Mouse (Mus musculus): ENCODE results near the gene Brix1. TPM values are rescaled to one million over a fixed set of nuclear protein-coding genes. Genes with fewer than 3 reads are reported as not detected.
"Not testable (repeated sequence)": the region's sequence is repeated elsewhere in the genome, so short reads cannot be mapped to it uniquely, and the experiment has no call there.

Brix1 gene
- 61.3 and 66.5 TPM in 2 replicates for polyA plus RNA-seq (2014; fragmentation: Nextera tagmentation; extraction: Ambion mirVana)

DNA sequence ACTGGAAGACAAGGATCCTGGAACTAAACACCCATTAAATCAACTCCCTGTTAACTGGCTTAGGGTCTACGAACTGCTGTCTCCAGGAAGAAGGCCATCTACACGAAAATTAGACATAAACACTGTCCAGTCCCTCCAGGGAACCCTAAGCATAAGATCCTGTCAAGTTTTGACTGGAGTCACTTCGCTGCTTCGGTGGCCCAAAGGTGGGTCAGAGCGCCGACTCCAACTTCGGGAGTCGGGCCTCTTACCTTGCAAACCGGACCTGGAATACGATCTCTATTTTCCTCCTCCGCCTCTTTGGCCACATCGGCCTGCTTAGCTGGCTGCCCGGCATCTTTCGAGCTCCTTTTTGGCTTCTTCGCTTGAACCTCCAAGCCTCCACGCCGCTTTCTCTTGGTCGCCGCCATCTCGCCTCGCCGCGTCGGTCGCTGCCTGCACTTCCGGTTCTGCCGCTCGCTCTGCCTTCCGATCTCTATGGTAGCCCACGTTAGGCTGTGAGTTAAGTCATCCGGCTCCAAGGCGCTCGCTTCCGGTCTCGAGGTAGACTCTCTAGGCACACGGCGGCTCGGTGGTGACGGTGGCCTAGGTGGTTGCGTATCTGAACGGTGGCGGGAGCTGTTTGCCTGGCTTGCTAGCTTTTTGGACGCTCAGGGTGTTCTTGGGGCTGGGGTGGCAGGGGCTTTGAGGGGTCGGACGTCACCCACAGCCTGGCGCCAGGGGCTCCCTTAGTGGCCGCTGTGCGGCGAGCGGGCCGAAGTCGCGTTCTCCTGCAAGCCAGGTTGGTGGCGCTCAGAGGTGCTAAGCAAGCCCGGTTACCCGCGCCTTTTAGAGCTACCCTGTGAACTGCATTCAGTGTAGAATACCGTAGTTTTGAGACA lies at the start of gene Brix1, which contains the start of gene Rad1:
Gene Brix1 (minus strand): TSS at position 464 of the 881 bp plus-strand sequence.
Gene Rad1 (plus strand): TSS at position 535 of the 881 bp plus-strand sequence.
- Histone ChIP-seq H3K27ac (peak within 1 kb of the TSS; percentile 75), H3K27me3 (ENCODE audit: control insufficient read depth, insufficient read depth, low read length) (no peaks in the 10 kb centered on the region), H3K36me3 (replicated peaks; ENCODE audit: control insufficient read depth, insufficient read depth) (peaks cover 32% of the 10 kb centered on the region), H3K9me3 (ENCODE audit: control insufficient read depth, low read length) (no peaks in the 10 kb centered on the region), H3K4me1 (replicated peaks; ENCODE audit: control insufficient read depth, insufficient read depth, low read length) (peaks cover 20% of the 10 kb centered on the region), H3K4me3 (replicated peaks; ENCODE audit: low read length) (peak within 1 kb of the TSS; percentile 82), H3K4me2 (replicated peaks) (peak within 1 kb of the TSS; percentile 78), H3K9ac (peak within 1 kb of the TSS; percentile 80)
- ATAC-seq (ENCODE audit: low FRiP score), result peak; percentile 100
- DNase-seq (ENCODE audit: low spot score), result peak; percentile 95
- WGBS, result under 1% methylated on average over 58 of the region's 58 CpGs

DNA sequence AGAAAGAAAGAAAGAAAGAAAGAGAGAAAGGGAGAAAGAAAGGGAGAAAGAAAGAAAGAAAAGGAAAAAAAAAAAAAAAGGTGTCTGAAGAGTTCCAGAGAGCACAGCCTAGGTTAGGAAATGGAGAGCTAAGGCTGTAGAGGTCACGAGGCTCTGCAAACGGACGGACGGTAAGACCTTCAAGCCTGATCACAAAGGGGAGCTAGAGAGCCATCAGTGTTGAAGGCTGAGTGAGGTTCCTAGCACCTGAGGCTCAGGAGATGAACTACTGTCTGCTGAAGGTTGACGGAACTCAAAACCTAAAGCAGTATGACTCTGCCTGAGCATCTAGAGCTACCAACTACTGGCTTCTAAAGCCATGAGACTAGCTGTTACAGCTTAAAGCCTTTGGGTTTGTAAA lies 48.8 kb upstream of the Brix1 start:
- Histone ChIP-seq H3K36me3 (replicated peaks; ENCODE audit: control insufficient read depth, insufficient read depth) (no peaks in the 10 kb centered on the region), H3K9me3 (ENCODE audit: control insufficient read depth, low read length) (no peaks in the 10 kb centered on the region), H3K4me1 (replicated peaks; ENCODE audit: control insufficient read depth, insufficient read depth, low read length) (no peaks in the 10 kb centered on the region), H3K27ac (no peak overlapping the region), H3K4me3 (replicated peaks; ENCODE audit: low read length) (no peak overlapping the region), H3K9ac (no peak overlapping the region), H3K4me2 (replicated peaks) (no peak overlapping the region), H3K27me3 (ENCODE audit: control insufficient read depth, insufficient read depth, low read length) (no peaks in the 10 kb centered on the region)
- ATAC-seq (ENCODE audit: low FRiP score) (no peak), DNase-seq (ENCODE audit: low spot score) (no peak)
- 92% methylated on average over 5 of the region's 5 CpGs for WGBS

DNA sequence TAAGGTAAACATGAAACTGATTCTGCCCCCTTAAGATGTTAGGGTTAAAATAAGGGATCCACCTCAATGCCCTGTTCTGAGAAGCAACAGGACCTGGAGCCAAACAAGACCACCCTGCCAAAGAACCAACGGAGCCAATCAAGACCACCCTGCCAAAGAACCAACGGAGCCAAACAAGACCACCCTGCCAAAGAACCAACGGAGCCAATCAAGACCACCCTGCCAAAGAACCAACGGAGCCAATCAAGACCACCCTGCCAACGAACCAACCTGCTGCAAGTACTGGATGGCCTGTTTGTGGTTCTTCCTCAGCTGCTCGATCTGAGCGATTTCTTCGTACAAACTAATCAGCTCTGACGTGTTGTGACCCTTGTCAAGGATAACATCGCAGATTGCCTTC lies 47.6 kb upstream of the Brix1 start:
- not testable (repeated sequence) for H3K9ac ChIP-seq; H3K27me3 ChIP-seq (ENCODE audit: control insufficient read depth, insufficient read depth, low read length); H3K27ac ChIP-seq; H3K36me3 ChIP-seq (replicated peaks; ENCODE audit: control insufficient read depth, insufficient read depth); H3K9me3 ChIP-seq (ENCODE audit: control insufficient read depth, low read length); DNase-seq (ENCODE audit: low spot score); H3K4me3 ChIP-seq (replicated peaks; ENCODE audit: low read length); ATAC-seq (ENCODE audit: low FRiP score); H3K4me1 ChIP-seq (replicated peaks; ENCODE audit: control insufficient read depth, insufficient read depth, low read length); H3K4me2 ChIP-seq (replicated peaks)
- WGBS, result 90% methylated on average over 10 of the region's 10 CpGs

DNA sequence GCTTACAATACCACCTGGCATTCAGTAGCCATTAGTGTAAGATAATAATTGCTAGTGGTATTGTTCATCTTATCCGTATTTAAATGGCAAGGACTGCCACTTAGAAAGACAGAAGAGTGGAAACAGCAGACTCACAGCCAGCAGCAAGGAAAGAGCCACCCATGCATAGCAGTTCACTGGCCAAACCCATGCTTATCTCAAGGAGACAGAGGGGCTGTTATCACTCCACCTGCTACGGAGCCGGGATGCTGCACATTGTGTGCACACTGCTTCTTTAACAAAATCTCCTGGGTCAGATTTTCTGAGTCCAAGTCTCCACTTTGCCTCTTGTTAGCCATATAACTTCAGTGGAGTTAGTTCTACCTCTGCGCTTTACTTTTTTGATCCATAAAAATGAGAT lies 45.6 kb upstream of the Brix1 start:
- Histone ChIP-seq H3K9ac (no peak overlapping the region), H3K4me3 (replicated peaks; ENCODE audit: low read length) (no peak overlapping the region), H3K36me3 (replicated peaks; ENCODE audit: control insufficient read depth, insufficient read depth) (no peaks in the 10 kb centered on the region), H3K4me1 (replicated peaks; ENCODE audit: control insufficient read depth, insufficient read depth, low read length) (no peaks in the 10 kb centered on the region), H3K4me2 (replicated peaks) (no peak overlapping the region), H3K9me3 (ENCODE audit: control insufficient read depth, low read length) (no peaks in the 10 kb centered on the region), H3K27me3 (ENCODE audit: control insufficient read depth, insufficient read depth, low read length) (no peaks in the 10 kb centered on the region), H3K27ac (no peak overlapping the region)
- DNase-seq (ENCODE audit: low spot score), result no peak
- WGBS, result 91% methylated on average over 4 of the region's 4 CpGs
- ATAC-seq (ENCODE audit: low FRiP score), result no peak

DNA sequence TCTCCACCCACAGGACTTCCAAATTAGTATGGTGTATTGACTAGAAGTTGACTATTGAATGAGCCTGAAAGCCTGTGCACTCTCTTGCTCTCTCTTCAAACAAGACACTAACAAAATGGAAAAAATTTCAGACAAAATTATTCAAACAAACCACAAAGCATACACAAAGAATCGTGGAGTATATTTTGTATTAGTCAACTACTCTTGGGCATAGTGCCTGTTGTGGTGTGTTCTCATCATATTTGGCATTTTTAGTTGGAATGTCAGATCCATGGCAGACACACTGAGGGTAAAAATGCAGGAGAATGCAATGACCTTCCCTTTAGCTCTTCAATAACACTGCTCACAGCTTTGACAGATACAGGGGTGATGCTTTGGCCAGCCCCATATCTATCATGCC lies 40.1 kb upstream of the Brix1 start:
- Histone ChIP-seq H3K36me3 (replicated peaks; ENCODE audit: control insufficient read depth, insufficient read depth) (no peaks in the 10 kb centered on the region), H3K4me3 (replicated peaks; ENCODE audit: low read length) (no peak overlapping the region), H3K9ac (no peak overlapping the region), H3K27me3 (ENCODE audit: control insufficient read depth, insufficient read depth, low read length) (no peaks in the 10 kb centered on the region), H3K4me2 (replicated peaks) (no peak overlapping the region), H3K4me1 (replicated peaks; ENCODE audit: control insufficient read depth, insufficient read depth, low read length) (no peaks in the 10 kb centered on the region), H3K9me3 (ENCODE audit: control insufficient read depth, low read length) (no peaks in the 10 kb centered on the region), H3K27ac (no peak overlapping the region)
- DNase-seq (ENCODE audit: low spot score), result no peak
- 91% methylated on average over 1 of the region's 1 CpGs for WGBS
- no peak for ATAC-seq (ENCODE audit: low FRiP score)

DNA sequence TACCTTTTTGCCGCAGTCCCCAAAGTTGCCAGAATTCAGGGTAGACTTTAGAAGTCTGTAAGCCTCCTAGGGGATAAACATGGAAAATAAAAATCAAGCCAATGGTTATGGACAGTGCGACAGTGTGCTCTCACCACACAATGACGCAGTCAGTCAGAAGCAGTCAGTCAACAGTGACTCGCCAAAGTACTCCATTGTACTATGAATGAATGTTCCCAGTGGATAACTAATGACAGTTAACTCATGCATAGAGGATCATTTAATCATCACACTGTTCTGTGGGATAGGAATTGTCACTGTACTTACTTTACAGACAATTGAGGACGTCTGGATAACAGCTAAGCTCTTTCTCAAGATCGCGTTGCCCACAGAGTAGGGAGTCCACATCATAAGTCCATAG lies 29.4 kb upstream of the Brix1 start:
- H3K27me3 ChIP-seq (ENCODE audit: control insufficient read depth, insufficient read depth, low read length), result no peaks in the 10 kb centered on the region
- no peaks in the 10 kb centered on the region for H3K4me1 ChIP-seq (replicated peaks; ENCODE audit: control insufficient read depth, insufficient read depth, low read length)
- no peak overlapping the region for H3K27ac ChIP-seq
- no peak overlapping the region for H3K9ac ChIP-seq
- DNase-seq (ENCODE audit: low spot score), result no peak
- no peak for ATAC-seq (ENCODE audit: low FRiP score)
- 67% methylated on average over 7 of the region's 7 CpGs for WGBS
- H3K4me2 ChIP-seq (replicated peaks), result no peak overlapping the region
- H3K9me3 ChIP-seq (ENCODE audit: control insufficient read depth, low read length), result no peaks in the 10 kb centered on the region
- no peak overlapping the region for H3K4me3 ChIP-seq (replicated peaks; ENCODE audit: low read length)
- no peaks in the 10 kb centered on the region for H3K36me3 ChIP-seq (replicated peaks; ENCODE audit: control insufficient read depth, insufficient read depth)

DNA sequence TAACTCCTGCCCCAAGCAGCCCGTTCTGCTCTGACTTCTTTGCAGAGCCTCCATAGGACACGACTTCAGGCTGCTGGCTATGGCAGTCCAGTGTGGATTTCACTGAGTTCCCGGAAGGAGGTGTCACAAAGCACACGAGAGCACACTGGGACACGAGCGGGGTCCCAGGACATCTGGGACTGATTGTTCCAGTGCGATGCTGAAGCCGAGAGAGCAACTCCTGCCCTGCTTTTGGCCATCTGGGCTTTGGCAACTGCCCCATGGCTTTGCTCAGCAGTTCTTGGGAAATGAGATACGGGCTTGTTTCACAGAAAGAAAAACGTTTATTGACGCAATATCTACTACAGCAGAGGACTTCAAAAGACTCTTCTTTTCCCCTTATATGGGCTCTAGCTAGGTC lies 20.4 kb upstream of the Brix1 start:
- Histone ChIP-seq H3K4me1 (replicated peaks; ENCODE audit: control insufficient read depth, insufficient read depth, low read length) (no peaks in the 10 kb centered on the region), H3K4me2 (replicated peaks) (no peak overlapping the region), H3K4me3 (replicated peaks; ENCODE audit: low read length) (no peak overlapping the region), H3K9me3 (ENCODE audit: control insufficient read depth, low read length) (no peaks in the 10 kb centered on the region), H3K9ac (no peak overlapping the region), H3K27ac (no peak overlapping the region), H3K36me3 (replicated peaks; ENCODE audit: control insufficient read depth, insufficient read depth) (no peaks in the 10 kb centered on the region), H3K27me3 (ENCODE audit: control insufficient read depth, insufficient read depth, low read length) (no peaks in the 10 kb centered on the region)
- ATAC-seq (ENCODE audit: low FRiP score), result no peak
- WGBS, result 80% methylated on average over 11 of the region's 11 CpGs
- no peak for DNase-seq (ENCODE audit: low spot score)

DNA sequence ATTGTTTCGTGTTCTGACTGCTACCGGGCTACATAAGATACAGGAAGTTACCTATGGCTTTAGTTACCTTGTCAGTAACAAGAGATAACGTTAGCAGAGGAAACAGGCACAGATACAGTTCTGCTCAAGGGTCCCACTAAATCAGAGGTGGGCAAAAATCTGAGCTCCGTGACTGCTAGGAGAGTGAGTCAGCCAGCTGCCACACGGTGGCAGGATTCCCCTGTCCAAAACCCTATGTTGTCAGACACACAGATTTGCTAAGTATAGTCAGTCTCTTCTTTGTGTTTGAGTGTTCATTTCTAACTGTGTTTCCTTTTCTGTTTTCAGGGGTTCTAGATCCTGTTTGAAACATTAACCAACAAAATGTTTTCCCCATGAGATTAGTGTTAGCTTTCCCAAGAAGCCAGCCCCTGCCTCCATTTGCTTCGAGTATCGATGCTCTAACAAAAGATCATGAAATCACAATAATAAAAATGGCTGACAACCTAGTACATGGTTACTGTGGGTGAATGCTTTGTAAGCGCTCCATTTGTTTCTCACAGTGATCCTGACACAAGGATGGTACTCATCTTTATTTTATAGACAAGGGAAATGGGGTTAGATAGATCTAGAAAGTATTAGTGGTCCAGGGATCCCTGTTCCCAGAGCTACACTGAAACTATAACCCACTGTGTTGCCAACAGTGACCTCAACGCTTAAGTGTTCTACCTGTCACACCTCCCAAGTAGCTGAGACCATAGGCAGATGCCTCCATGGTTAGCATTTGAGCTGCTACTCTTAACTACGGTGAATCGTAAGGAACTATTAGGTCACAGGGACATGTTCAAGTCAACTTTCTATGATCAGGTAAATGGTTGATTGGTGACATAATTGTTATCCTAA lies 15.3 kb upstream of the Brix1 start:
- H3K36me3 ChIP-seq (replicated peaks; ENCODE audit: control insufficient read depth, insufficient read depth), result peaks cover 3% of the 10 kb centered on the region
- DNase-seq (ENCODE audit: low spot score), result peak; percentile 79
- H3K4me2 ChIP-seq (replicated peaks), result no peak overlapping the region
- no peak overlapping the region for H3K27ac ChIP-seq
- H3K4me3 ChIP-seq (replicated peaks; ENCODE audit: low read length), result no peak overlapping the region
- no peaks in the 10 kb centered on the region for H3K27me3 ChIP-seq (ENCODE audit: control insufficient read depth, insufficient read depth, low read length)
- no peak overlapping the region for H3K9ac ChIP-seq
- H3K4me1 ChIP-seq (replicated peaks; ENCODE audit: control insufficient read depth, insufficient read depth, low read length), result no peaks in the 10 kb centered on the region
- H3K9me3 ChIP-seq (ENCODE audit: control insufficient read depth, low read length), result no peaks in the 10 kb centered on the region
- peak; percentile 92 for ATAC-seq (ENCODE audit: low FRiP score)
- WGBS, result 59% methylated on average over 11 of the region's 11 CpGs

DNA sequence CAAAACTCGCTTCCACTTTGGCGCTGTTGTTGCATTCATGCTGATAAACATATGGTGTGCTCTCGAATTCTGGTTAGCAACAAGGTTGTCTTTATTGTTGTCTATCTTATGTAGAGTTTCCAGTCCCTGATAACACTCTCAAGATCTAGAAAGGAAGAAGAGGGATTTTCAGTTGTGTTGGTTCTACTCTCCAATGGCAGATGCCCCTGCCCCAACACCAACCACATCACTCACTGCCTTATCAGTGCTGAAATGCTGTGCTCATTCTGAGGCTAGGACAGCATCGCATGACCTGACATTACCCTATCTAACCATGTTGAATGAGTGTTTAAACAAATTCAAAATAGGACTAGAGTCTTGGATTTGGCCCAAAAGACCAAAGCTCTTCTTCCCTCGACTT lies 14.3 kb upstream of the Brix1 start:
- 90% methylated on average over 5 of the region's 5 CpGs for WGBS
- Histone ChIP-seq H3K4me3 (replicated peaks; ENCODE audit: low read length) (no peak overlapping the region), H3K36me3 (replicated peaks; ENCODE audit: control insufficient read depth, insufficient read depth) (peaks cover 7% of the 10 kb centered on the region), H3K9ac (no peak overlapping the region), H3K27me3 (ENCODE audit: control insufficient read depth, insufficient read depth, low read length) (no peaks in the 10 kb centered on the region), H3K27ac (no peak overlapping the region), H3K9me3 (ENCODE audit: control insufficient read depth, low read length) (no peaks in the 10 kb centered on the region), H3K4me1 (replicated peaks; ENCODE audit: control insufficient read depth, insufficient read depth, low read length) (no peaks in the 10 kb centered on the region), H3K4me2 (replicated peaks) (no peak overlapping the region)
- DNase-seq (ENCODE audit: low spot score), result no peak
- no peak for ATAC-seq (ENCODE audit: low FRiP score)
